Mouse (Mus musculus) liver, postnatal 0 days (tissue): ENCODE measurements around the gene Olfr164.

Experiments
- CTCF ChIP-seq: sonication (generic); IDR thresholded peaks from 2 replicates; pipeline ENCODE4 v1.5.1; 2016; ENCODE audit warnings: antibody characterized with exemption, low read depth
- EP300 ChIP-seq: IDR thresholded peaks from 2 replicates; pipeline ENCODE4 v1.6.1; 2016; ENCODE audit warnings: antibody characterized with exemption, low read depth, mild to moderate bottlenecking

- TF ChIP-seq CTCF (peak; percentile 52), EP300 (no peak)
Observed at GRCm38 (mm10) chr16:19245835-19246234, 68.0 kb downstream of the Olfr164 start.
